Mouse (Mus musculus) forebrain, embryonic 10.5 days (tissue): Measurements from ENCODE around the gene Cmtm8. TPM values are rescaled to one million over a fixed set of nuclear protein-coding genes. Genes with fewer than 3 reads are reported as not detected.

ENCODE experiments used
- DNase-seq: peaks from one replicate; pipeline ENCODE4 v3.0.0-alpha.2; 2017; ENCODE audit warnings: low spot score; ENCODE audit errors: extremely low spot score
- H3K27ac ChIP-seq: fragments of 300-500 bp; sonication (generic); 2 replicates; pipeline ENCODE4 v1.5.1; 2016; ENCODE audit warnings: mild to moderate bottlenecking
- H3K27me3 ChIP-seq: fragments of 300-500 bp; sonication (generic); 2 replicates; pipeline ENCODE4 v1.6.1; 2016; ENCODE audit warnings: mild to moderate bottlenecking; ENCODE audit not compliant: poor library complexity, severe bottlenecking
- H3K36me3 ChIP-seq: fragments of 300-500 bp; sonication (generic); replicated peaks from 2 replicates; pipeline ENCODE4 v1.6.1; 2016; ENCODE audit warnings: mild to moderate bottlenecking, moderate library complexity
- H3K4me1 ChIP-seq: fragments of 300-500 bp; sonication (generic); 2 replicates; pipeline ENCODE4 v1.6.1; 2016
- H3K4me3 ChIP-seq: fragments of 300-500 bp; sonication (generic); 2 replicates; pipeline ENCODE4 v1.5.1; 2016; ENCODE audit warnings: mild to moderate bottlenecking, moderate library complexity
- H3K9me3 ChIP-seq: fragments of 300-500 bp; sonication (generic); 2 replicates; pipeline ENCODE4 v1.6.1; 2016; ENCODE audit warnings: mild to moderate bottlenecking, moderate library complexity
- WGBS: fragments of 180-500 bp; shearing (Covaris S2); methylation state at CpG from one replicate; pipeline ENCODE4 v1.1.7; 2016; 5-methylcytosine and 5-hydroxymethylcytosine counted together
- polyA plus RNA-seq: library from polyadenylated mRNA; unstranded; fragments of >200 nt; fragmentation: Nextera tagmentation; extraction: Ambion mirVana; gene quantifications from 2 replicates; pipeline ENCODE4 v1.2.1, GENCODE M21; 2016

Gene Cmtm8
- polyA plus RNA-seq, 1 experiment from 2014 or later, result 22.8 TPM

GRCm38 (mm10) chr9:114843634-114844016, 331 bp downstream of the Cmtm8 start:
- H3K4me3 ChIP-seq, result peak overlapping the region; percentile 82
- no peaks in the 10 kb centered on the region for H3K9me3 ChIP-seq
- DNase-seq, result no peak
- peaks cover 23% of the 10 kb centered on the region for H3K4me1 ChIP-seq
- WGBS, result under 1% methylated on average over 40 of the region's 40 CpGs
- H3K27me3 ChIP-seq, result peaks cover 41% of the 10 kb centered on the region
- H3K36me3 ChIP-seq, result no peaks in the 10 kb centered on the region; the same call in 1 of the 2 replicates
- H3K27ac ChIP-seq, result peak overlapping the region; percentile 85

- Histone ChIP-seq H3K27me3 (peaks cover 41% of the 10 kb centered on the region), H3K36me3 (no peaks in the 10 kb centered on the region; the same call in 1 of the 2 replicates), H3K4me1 (peaks cover 23% of the 10 kb centered on the region), H3K4me3 (peak overlapping the region; percentile 82), H3K9me3 (no peaks in the 10 kb centered on the region), H3K27ac (peak overlapping the region; percentile 17; the same call in 1 of the 2 replicates)
- WGBS, result 16% methylated on average over 9 of the region's 9 CpGs
- DNase-seq, result no peak
Observed at GRCm38 (mm10) chr9:114842886-114843285, 1.1 kb downstream of the Cmtm8 start.

GRCm38 (mm10) chr9:114842269-114842668, 1.7 kb downstream of the Cmtm8 start:
- no peak overlapping the region for H3K27ac ChIP-seq
- peaks cover 41% of the 10 kb centered on the region for H3K27me3 ChIP-seq
- no peaks in the 10 kb centered on the region for H3K9me3 ChIP-seq
- WGBS, result 80% methylated on average over 7 of the region's 7 CpGs
- H3K4me3 ChIP-seq, result peak overlapping the region; percentile 82; the same call in 1 of the 2 replicates
- no peak for DNase-seq
- H3K36me3 ChIP-seq, result no peaks in the 10 kb centered on the region; the same call in 1 of the 2 replicates
- peaks cover 23% of the 10 kb centered on the region for H3K4me1 ChIP-seq

- H3K9me3 ChIP-seq, result no peaks in the 10 kb centered on the region
- H3K36me3 ChIP-seq, result no peaks in the 10 kb centered on the region; the same call in 1 of the 2 replicates
- no peak for DNase-seq
- no peak overlapping the region for H3K4me3 ChIP-seq
- 89% methylated on average over 5 of the region's 5 CpGs for WGBS
- no peak overlapping the region for H3K27ac ChIP-seq
- peaks cover 15% of the 10 kb centered on the region for H3K4me1 ChIP-seq
- H3K27me3 ChIP-seq, result peaks cover 21% of the 10 kb centered on the region
Observed at GRCm38 (mm10) chr9:114838870-114839269, 5.1 kb downstream of the Cmtm8 start.

- Histone ChIP-seq H3K27me3 (no peaks in the 10 kb centered on the region), H3K4me3 (no peak overlapping the region), H3K36me3 (peaks cover 5% of the 10 kb centered on the region), H3K9me3 (no peaks in the 10 kb centered on the region; the same call in 1 of the 2 replicates), H3K4me1 (peaks cover 22% of the 10 kb centered on the region), H3K27ac (no peak overlapping the region)
- no peak for DNase-seq
- 65% methylated on average over 6 of the region's 6 CpGs for WGBS
Observed at GRCm38 (mm10) chr9:114831527-114831926, 12.4 kb downstream of the Cmtm8 start.

GRCm38 (mm10) chr9:114830351-114830750, 13.6 kb downstream of the Cmtm8 start:
- H3K4me1 ChIP-seq, result peaks cover 22% of the 10 kb centered on the region
- no peaks in the 10 kb centered on the region for H3K27me3 ChIP-seq
- WGBS, result 41% methylated on average over 7 of the region's 7 CpGs
- peaks cover 5% of the 10 kb centered on the region for H3K36me3 ChIP-seq
- H3K4me3 ChIP-seq, result no peak overlapping the region
- H3K9me3 ChIP-seq, result no peaks in the 10 kb centered on the region; the same call in 1 of the 2 replicates
- no peak for DNase-seq
- H3K27ac ChIP-seq, result no peak overlapping the region

- H3K27me3 ChIP-seq, result no peaks in the 10 kb centered on the region
- H3K9me3 ChIP-seq, result no peaks in the 10 kb centered on the region; the same call in 1 of the 2 replicates
- no peak for DNase-seq
- WGBS, result 93% methylated on average over 8 of the region's 8 CpGs
- H3K4me1 ChIP-seq, result peaks cover 22% of the 10 kb centered on the region
- peaks cover 5% of the 10 kb centered on the region for H3K36me3 ChIP-seq
- H3K4me3 ChIP-seq, result no peak overlapping the region
- H3K27ac ChIP-seq, result no peak overlapping the region
Observed at GRCm38 (mm10) chr9:114829669-114830068, 14.3 kb downstream of the Cmtm8 start.

- 94% methylated on average over 6 of the region's 6 CpGs for WGBS
Observed at GRCm38 (mm10) chr9:114828377-114828776, 15.6 kb downstream of the Cmtm8 start.

GRCm38 (mm10) chr9:114827242-114827852, 16.6 kb downstream of the Cmtm8 start:
- no peak for DNase-seq
- Histone ChIP-seq H3K4me3 (no peak overlapping the region), H3K27me3 (no peaks in the 10 kb centered on the region), H3K9me3 (no peaks in the 10 kb centered on the region; the same call in 1 of the 2 replicates), H3K4me1 (peaks cover 22% of the 10 kb centered on the region), H3K36me3 (peaks cover 5% of the 10 kb centered on the region), H3K27ac (no peak overlapping the region)
- 83% methylated on average over 1 of the region's 1 CpGs for WGBS

More at GRCm38 (mm10) chr9:114828377-114828776, 15.6 kb downstream of the Cmtm8 start:
- Histone ChIP-seq H3K9me3 (no peaks in the 10 kb centered on the region; the same call in 1 of the 2 replicates), H3K4me1 (peaks cover 22% of the 10 kb centered on the region), H3K36me3 (peaks cover 5% of the 10 kb centered on the region), H3K27me3 (no peaks in the 10 kb centered on the region), H3K27ac (no peak overlapping the region), H3K4me3 (no peak overlapping the region)
- no peak for DNase-seq

GRCm38 (mm10) chr9:114824166-114824565, 19.8 kb downstream of the Cmtm8 start:
- Histone ChIP-seq H3K4me1 (no peaks in the 10 kb centered on the region), H3K4me3 (no peak overlapping the region), H3K36me3 (peaks cover 5% of the 10 kb centered on the region), H3K27ac (no peak overlapping the region), H3K27me3 (no peaks in the 10 kb centered on the region), H3K9me3 (no peaks in the 10 kb centered on the region; the same call in 1 of the 2 replicates)
- no peak for DNase-seq
- WGBS, result 96% methylated on average over 7 of the region's 7 CpGs

GRCm38 (mm10) chr9:114821548-114822289, 22.2 kb downstream of the Cmtm8 start:
- Histone ChIP-seq H3K27me3 (no peaks in the 10 kb centered on the region), H3K4me1 (no peaks in the 10 kb centered on the region), H3K4me3 (no peak overlapping the region), H3K9me3 (no peaks in the 10 kb centered on the region), H3K36me3 (no peaks in the 10 kb centered on the region), H3K27ac (no peak overlapping the region)
- DNase-seq, result no peak
- 94% methylated on average over 15 of the region's 15 CpGs for WGBS

- 90% methylated on average over 3 of the region's 3 CpGs for WGBS
- Histone ChIP-seq H3K27ac (no peak overlapping the region), H3K4me3 (no peak overlapping the region), H3K4me1 (no peaks in the 10 kb centered on the region), H3K9me3 (no peaks in the 10 kb centered on the region), H3K27me3 (no peaks in the 10 kb centered on the region), H3K36me3 (no peaks in the 10 kb centered on the region)
- no peak for DNase-seq
Observed at GRCm38 (mm10) chr9:114818918-114819317, 25.0 kb downstream of the Cmtm8 start.

- no peak overlapping the region for H3K4me3 ChIP-seq
- no peak for DNase-seq
- no peak overlapping the region for H3K27ac ChIP-seq
- no peaks in the 10 kb centered on the region for H3K36me3 ChIP-seq
- no peaks in the 10 kb centered on the region for H3K27me3 ChIP-seq
- 86% methylated on average over 7 of the region's 7 CpGs for whole genome bisulfite sequencing
- no peaks in the 10 kb centered on the region for H3K4me1 ChIP-seq
- no peaks in the 10 kb centered on the region for H3K9me3 ChIP-seq
Observed at GRCm38 (mm10) chr9:114817012-114817411, 26.9 kb downstream of the Cmtm8 start.
